Mouse (Mus musculus): ENCODE results near the gene Tspan8.

GRCm38 (mm10) chr10:115846930-115847329, 30.3 kb downstream of the Tspan8 start:
- TF ChIP-seq POLR2A (IDR thresholded peaks at IDR 0.05; ENCODE audit: borderline replicate concordance, extremely low read depth, insufficient read depth, insufficient read length, poor library complexity, severe bottlenecking), result no peak
- no peak for TF ChIP-seq CTCF (IDR thresholded peaks at IDR 0.05; ENCODE audit: borderline replicate concordance, extremely low read depth, insufficient read depth, insufficient read length)

Data from brain, embryonic 14.5 days (tissue).